Mouse (Mus musculus) kidney, adult 18-20 months (tissue): ENCODE measurements around the gene Dync1h1.
A peak's percentile ranks its signal among the peaks of the same experiment; 100 is the strongest.
"Not testable (repeated sequence)": the region's sequence is repeated elsewhere in the genome, so short reads cannot be mapped to it uniquely, and the experiment has no call there.

Source experiments
- DNase-seq: peaks from one replicate; pipeline ENCODE4 v3.0.0; 2021

Dync1h1 gene

DNA sequence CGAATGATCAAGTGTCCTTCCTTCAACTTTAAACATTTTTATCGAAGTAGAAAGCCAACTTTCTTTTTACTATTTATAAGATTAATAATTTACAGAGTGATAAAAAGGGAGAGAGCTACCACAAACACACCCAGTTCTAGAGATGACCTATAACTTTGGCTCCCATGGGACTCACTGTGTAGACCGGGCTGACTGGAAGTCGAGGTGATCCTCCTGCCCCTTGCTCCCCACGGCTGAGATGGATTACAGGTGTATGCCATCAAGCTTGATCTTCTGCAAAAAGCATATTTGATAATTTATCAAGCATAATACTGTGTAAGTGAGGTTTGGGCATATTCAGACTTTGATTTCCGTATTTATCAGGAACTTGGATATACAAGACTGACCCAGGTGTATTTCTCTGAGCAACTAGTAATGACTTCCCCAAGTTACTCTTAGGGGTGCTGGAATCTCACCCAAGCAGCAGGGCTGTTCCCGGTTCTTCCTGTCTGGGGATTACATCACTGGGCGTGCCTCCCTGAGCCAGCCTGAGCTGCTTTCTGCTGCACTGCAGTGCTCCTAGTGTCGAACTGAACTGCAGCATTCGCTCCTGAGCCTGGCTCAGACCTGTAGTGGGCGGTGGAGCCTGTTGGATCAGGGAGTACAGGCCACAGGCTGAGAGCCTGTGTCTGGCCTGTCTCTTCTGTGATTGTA lies 7.4 kb downstream of the Dync1h1 start:
- DNase-seq, result peak; percentile 58

DNA sequence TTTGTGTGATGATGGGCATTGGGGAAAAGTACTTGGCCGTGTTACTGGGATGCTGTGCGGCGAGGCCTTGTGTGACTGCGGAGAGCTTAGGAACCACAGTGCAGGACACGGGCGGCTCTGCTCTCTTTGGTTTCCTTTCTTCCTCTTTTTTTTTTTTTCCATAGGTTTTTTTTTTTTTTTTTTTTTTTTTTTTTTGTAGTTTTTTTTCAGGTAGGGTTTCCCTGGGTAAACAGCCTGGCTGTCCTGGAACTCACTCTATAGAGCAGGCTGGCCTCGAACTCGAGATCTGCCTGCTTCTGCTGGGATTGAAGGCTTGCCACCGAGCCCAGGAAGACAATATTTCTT lies 7.9 kb downstream of the Dync1h1 start:
- DNase-seq, result no peak

DNA sequence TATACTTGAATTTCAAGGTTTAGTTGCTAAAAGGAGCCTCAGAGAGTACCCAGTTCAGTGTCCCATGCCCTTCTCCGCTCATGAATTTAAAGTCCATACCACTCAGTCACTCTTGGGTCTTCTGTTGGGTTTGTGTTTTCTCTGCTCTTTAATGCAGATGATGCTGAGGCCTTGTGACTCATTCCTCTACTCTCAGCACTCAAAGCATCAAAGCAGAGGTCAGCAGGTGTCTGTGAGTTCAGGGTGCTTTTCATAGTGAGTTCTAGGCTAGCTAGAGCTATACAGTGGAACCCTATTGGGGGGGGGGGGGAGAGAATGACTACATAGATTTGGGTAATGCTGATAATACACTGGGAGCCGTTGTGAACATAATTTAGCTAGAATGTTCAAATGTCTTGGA lies 9.5 kb downstream of the Dync1h1 start:
- DNase-seq, result no peak

DNA sequence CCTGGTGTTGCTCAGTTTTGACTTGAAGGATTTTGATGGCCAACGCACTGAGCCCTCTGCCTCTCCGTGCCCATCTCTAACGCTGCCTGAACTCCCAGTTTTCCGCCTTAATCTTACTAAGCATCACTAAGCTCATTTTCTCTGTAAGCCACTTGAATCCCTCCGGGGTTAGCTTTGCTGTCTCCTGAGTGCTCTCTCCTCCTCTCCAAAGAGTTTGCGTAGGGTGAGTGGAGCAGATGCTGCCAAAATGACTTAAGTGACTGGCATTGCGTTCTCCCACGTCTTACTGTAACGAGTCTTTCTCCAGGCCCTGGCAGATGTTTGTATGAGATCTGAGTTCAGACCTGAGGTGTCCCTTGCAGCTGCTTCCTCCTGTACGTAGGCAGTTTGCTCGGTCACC lies 28.8 kb downstream of the Dync1h1 start:
- DNase-seq, result no peak

DNA sequence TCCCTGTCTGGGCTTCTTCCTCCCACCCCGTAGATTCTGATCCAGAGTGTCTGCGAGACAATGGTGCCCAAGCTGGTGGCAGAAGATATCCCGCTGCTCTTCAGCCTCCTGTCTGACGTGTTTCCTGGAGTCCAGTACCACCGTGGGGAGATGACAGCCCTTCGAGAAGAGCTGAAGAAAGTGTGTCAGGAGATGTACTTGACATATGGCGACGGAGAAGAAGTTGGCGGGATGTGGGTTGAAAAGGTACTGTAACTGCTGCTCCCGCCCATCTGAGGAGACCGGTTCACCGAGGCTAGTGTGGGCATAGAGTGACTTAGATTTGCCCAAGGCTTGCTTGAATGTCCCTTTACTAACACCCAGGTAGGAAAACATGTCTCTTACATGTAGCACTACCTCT lies 35.0 kb downstream of the Dync1h1 start:
- no peak for DNase-seq

DNA sequence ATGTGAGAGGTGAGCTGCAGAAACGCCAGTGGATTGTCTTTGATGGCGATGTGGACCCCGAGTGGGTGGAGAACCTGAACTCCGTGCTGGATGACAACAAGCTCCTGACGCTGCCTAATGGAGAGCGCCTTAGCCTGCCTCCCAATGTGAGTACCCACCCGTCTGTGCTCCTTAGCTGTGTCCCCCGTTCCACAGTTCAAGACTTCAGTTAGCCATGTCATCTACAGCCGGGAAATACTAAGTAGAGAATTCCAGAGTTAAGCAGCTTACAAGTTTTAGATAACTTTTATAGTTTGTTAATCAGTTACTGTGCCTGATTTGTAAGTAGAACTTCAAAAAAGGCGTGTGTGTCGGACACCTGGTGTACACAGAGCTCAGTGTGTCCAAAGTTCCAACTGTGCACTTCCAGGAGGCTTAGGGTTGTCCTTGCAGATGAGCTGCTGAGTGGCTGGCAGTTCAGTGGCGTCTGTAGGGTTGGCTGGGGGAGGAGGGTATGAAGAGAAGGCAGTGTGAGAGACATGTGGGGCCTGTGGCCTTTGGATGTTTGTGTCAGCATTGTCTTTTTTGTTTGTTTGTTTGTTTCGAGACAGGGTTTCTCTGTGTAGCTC lies 36.4 kb downstream of the Dync1h1 start:
- DNase-seq, result peak; percentile 11

DNA sequence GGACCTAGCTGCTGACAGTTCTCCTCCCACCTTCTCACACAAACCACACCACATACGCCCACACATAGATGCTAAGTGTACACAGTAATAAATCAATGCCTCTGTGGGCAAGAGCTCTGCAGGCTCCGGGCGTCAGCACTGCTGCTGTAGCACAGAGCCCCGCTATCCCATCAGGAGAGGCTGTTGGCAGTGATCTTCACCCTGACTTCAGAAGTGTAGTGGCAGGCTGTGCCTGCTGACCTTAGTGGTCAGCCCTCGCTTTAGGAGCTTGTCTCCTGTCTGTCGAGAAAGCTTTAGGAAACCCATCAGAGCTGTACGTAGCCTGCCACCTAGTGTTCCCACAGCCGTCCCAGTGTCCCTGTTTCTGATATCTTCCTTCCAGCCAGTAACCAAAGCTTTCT lies 49.0 kb downstream of the Dync1h1 start:
- no peak for DNase-seq

DNA sequence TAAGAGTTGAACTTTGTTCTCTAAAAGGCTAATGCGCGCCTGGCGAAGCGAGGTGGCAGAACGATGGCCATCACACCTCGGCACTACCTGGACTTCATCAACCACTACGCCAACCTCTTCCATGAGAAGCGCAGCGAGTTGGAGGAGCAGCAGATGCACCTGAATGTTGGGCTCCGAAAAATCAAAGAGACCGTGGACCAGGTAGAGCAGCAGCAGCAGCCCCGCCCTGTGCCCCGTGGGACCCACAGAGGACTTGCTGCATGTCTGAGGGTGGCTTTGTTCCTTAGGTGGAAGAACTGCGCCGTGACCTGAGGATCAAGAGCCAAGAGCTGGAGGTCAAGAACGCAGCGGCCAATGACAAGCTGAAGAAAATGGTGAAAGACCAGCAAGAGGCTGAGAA lies 50.2 kb downstream of the Dync1h1 start:
- no peak for DNase-seq

DNA sequence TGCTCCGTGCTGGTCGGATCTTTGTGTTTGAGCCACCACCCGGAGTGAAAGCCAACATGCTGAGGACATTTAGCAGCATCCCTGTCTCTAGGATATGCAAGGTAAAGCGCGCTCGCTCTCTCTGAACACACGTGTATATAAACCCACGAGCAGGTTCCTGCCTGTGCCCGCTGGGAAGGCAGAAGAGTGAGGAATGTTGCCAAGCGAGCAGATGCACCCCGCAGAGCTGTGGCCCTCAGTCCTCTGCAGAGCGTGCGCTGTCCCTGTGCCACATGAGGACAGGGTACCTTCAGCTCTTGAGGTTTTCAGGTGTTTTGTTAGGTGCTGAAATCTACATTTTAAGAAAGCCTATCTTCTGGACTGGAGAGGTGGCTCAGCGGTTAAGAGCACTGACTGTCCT lies 60.5 kb downstream of the Dync1h1 start:
- no peak for DNase-seq

DNA sequence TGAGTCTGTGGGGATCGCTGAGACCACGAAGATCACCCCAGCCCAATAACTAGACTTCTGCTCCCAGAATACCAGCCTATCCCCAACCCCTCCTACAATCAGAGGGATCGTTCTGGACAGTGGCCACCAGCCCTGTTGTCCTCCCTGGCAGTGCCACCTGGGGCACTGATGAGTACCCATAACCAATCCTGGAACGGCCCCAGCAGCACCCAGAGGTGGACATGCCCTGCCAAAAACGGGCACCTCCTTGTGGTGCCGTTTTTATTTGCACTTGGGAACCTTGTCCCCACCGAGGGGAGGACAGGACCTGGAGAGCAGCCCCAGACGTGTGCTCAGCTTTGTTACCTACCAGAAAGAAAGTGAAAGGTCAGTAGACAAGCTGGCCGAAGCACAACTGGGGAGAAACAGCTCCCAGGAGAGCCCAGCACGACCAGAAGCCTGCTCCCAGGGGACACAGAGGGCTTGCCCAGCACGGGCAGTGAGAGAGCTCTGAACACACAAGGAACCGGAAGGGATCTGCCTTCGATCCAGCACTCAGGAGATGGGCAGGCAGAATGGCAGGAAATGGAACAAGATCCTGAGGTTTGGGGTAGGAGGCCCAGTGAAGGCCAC lies 66.3 kb downstream of the Dync1h1 start:
- DNase-seq, result peak; percentile 21

DNA sequence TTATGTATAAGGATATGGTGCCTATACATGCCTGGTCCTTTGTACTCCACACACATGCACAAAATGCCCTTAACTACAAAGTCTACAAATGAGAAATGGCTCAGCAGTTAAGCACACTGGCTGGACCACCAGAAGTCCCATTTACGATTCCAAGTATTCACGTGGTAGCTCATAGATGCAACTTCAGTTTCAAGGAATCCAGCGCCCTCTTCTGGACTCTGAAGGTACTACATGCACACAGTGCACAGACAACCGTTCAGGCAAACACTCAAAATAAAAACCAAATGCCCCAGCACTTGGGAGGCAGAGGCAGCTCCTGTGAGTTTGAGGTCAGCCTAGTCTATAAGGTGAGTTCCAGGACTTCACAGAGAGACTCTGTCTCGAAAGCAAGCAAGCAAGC lies 73.0 kb downstream of the Dync1h1 start:
- DNase-seq, result peak; percentile 24

DNA sequence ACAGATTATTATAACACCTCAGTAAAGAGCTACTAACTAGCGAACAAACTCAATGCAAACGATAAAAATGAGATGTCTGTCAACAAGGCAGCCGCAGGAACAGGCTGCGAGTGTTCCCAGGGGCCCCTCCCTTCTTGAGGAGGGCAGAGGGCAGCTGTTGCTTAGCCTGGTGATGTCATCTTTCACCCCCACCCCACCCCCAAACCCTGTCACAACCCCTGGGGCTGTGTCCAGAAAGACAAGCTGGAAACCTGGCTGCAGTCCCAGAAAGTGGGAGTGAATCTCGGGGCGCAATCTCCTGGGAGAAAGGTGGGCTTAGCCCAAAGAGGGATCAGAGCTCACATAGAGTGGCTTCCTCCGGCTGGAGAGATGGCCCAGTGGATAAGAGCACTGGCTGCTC lies 79.9 kb downstream of the Dync1h1 start:
- DNase-seq, result no peak

DNA sequence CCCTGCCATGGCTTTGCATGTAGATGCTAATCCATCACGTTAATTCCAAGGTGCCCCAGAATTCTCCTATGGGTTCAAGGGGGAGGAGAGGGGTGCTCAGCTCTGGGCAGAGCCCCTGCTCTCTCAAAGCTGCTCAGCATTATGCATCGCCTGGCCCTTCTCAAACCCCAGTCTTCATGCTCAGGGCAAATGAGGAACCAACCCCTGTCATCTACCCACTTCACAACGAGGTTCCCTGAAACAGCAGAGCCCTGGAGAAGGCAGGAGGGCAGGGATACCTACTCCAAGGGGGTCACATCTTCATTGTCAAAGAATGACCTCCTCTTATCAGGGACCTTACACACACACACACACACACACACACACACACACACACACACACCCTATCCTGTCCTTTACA lies 80.6 kb downstream of the Dync1h1 start:
- DNase-seq, result no peak

DNA sequence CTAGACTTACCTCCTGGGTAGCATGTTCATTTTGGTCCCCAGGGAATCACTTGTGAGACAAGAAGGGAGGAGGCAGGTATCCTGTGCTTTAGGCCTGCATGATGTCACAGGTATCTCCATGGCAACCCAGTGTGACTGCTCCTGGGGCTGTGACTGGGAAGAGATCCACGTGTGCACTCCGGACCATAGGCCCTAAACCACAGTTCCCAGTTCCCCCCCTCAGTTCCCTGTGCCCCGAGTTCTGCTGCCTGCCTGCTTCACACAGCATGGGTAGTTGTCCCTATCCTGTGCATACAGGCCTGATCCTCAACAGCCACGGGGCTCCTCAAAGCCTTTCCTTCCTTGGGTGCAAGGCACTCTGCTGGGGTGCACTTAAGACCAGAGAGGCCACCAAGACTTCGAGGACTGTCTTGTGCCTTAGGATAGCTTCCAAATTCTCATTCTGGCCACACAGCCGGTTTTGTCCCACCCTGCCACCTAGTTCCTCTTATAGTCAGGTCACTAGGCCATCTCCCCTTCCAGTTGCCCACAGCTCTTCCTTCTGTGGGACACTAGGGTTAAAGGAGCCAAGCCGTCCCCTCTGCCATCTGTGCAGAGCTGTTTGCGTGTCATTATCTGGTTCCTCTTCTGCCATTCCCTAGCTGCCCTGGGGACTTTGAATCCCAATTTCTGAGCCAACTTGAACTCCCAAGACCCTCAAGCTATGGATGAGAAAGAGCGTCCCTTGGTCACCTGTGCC lies 81.5 kb downstream of the Dync1h1 start, which contains the start of gene 1700001K19Rik:
Gene 1700001K19Rik (minus strand): TSS at position 59 of the 739 bp plus-strand sequence.
- DNase-seq, result no peak

DNA sequence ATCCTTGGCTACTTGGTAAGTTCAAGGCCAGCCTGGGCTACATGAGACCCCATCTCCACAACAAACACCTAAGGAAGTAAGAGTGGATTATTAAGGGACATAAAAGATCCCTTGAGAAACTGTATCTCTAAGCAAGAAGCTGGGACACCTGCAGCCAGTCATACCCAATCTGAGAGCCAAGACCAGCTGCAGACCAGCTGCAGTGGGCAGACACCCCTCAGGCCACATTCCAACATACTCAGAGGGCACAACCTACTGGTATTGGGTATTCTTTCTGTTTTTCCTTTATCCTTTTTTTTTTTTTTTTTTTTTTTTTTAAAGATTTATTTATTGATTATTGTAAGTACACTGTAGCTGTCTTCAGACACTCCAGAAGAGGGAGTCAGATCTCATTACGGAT lies 82.3 kb downstream of the Dync1h1 start:
- DNase-seq, result no peak

DNA sequence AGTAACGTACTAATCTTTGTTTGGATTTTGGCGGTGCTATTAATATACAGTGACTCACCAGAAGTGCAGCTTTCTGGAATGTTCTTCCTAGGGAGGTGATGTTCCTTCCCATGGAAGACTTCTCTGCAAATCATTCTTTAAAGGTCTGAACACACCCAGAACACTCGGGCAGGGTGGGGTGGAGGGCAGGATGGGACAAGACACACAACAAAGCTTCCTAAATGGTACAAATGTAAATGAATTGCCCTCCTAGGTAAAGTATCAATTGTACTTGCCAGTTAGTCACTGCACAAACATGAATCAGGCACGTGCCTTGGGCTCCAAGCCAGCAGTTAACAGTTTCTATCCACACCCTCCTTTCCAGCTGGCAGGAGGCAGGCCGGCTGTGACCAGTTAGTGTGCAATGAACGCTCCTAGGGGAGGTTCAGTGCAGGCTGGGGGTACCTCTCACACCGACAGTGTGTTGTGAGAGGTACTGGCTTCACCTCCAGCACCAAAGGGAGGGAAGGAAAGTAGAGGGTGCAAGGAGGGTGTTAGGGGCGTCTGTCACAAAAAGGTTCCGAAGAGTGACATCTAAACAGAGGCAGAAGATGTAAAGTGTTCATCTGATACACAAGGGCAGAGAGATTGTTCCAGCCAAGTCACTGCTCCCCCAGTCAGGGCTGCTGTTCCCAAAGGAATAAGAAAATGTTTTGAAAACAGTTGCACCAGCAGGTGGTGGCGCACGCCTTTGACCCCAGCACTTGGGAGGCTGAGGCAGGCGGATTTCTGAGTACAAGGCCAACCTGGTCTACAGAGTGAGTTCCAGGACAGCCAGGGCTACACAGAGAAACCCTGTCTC lies 86.9 kb downstream of the Dync1h1 start:
- peak; percentile 84 for DNase-seq

DNA sequence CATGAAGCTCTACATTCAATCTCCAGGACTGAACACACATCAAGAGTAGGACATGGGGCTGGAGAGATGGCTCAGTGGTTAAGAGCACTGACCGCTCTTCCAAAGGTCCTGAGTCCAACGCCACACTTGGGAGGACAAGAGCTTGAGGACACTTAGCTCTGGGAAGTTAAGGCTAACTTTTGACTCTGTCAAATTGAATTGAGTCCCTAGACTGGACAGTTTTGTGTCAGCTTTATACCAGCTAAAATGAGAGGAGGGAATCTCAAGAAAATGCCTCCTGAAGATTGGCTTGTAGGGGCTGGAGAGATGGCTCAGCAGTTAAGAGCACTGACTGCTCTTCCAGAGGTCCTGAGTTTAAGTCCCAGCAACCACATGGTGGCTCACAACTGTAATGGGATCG lies 87.7 kb downstream of the Dync1h1 start:
- DNase-seq, result not testable (repeated sequence)

DNA sequence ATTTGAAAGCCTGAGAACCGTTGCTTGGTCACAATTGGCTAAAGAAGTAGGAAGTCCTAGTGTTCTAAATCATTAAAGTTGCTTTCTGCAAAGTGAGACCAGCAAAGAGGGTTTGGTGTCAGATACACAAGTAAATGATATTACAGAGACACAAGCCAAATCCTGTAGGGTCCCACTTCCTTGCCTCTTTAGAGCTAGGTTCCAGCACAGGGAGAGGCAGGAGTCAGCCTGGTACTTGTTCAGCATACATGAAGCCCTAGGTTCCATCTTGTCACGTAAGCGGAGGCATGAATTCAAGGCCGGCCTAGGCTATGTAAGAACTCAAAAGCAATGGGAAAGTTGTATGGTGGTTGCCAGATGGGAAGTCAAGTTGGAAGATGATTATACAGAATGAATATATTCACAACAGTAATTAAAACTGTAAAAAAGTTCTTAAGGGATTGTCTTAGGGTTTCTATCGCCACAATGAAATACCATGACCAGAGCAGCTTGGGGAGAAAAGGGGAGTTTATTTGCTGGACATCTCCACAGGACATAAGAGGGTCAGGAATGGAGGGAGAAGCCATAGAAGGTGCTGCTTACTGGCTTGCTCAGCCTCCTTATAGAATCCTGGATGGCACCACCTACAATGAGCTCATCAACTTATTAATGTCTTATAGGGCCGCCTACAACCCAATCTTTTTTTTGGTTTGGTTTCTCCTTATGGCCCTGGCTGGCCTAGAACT lies 88.8 kb downstream of the Dync1h1 start:
- DNase-seq, result no peak

DNA sequence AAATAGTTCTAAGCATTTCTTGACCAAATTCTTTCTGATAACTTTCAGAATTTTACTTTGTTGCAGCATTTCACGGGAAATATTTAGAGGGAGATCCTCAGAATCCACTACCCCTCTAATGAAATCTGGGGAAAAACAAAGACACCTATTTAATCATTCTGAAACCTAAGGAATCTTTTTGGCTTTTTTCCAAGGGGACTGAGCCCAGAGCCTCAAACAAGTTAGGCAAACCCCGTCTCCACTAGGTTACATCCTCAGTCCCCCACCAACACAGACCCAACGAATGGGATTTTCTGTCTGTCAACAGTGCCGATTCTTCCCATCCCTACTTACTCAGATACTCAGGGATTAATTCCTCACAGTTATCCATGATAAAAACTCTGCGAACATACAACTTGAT lies 92.1 kb downstream of the Dync1h1 start:
- DNase-seq, result not testable (repeated sequence)

DNA sequence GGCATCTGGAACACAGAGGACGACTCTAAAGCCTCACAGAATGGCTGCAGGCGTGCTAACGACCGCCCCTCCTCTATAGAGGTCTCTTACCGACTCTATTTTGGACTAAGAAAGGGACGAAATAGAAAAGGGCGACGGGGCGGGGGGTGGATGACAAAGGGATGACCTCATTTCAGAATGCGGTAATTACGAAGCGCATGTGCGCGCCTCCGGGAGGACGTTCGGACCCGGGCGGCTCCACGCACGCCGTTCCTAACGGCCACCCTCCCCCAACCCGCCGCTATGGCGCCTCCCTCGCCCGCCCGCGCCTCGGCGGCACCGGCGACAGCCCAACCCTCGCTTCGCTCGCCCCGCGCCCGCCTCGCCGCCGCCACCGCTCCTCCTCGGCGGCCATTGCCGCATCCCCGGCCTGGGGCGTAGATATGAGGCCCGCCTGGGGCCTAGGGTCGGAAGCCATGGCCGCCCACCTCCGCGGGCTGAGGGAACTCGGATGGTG lies 94.5 kb downstream of the Dync1h1 start:
- DNase-seq, result peak; percentile 61

DNA sequence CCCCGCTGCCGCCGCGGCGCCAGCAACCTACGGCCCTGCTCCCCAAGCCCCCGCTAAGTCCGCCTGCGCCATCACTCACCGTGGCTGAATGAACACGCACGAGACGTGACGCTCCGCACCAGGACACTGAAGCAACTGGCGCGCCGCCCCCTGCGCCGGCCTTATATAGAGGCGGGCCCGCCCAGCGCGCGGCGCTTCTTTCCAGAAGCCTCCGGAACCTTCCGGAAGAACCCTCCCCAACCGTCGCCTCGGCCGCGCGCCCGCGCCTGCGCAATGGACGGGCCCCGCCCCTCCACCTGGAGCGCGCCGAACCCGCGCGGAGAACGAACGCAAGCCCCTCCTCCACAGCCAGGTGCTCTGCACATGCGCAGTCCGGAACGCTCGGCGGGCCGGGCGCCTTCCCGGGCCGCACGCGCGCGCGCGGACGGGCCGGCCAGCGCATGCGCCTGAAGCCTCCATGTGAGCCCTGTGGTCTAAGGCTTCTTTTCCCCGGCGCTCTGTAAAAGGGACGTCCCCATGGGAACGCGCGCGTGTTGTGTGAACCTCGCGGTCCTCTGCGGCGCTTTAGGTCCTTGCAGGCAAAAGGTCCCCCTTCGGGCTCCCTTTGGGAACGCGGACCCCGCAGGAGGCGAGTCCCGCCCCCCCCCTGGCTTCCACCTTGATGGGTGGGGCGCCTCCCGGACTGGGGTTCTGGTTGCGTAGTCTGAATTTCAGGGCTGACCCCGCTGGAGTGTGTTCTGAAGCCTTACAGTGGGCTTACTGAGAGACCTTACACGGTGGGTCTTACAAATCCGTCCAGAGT lies 95.1 kb downstream of the Dync1h1 start:
- peak; percentile 97 for DNase-seq
